Mouse (Mus musculus) spleen, adult 2 months (tissue): ENCODE results near the gene Ifitm6.

Experiments
- CTCF ChIP-seq: fragments of 200-500 bp; IDR thresholded peaks from 2 replicates; pipeline ENCODE4 v1.5.1; 2011; ENCODE audit warnings: mild to moderate bottlenecking, inconsistent platforms; ENCODE audit not compliant: insufficient read depth, insufficient read length, insufficient replicate concordance; ENCODE audit errors: extremely low read depth
- POLR2A ChIP-seq: fragments of 200-500 bp; IDR thresholded peaks from 2 replicates; pipeline ENCODE4 v1.6.1; 2011; ENCODE audit warnings: low read depth, low read length, inconsistent platforms

DNA sequence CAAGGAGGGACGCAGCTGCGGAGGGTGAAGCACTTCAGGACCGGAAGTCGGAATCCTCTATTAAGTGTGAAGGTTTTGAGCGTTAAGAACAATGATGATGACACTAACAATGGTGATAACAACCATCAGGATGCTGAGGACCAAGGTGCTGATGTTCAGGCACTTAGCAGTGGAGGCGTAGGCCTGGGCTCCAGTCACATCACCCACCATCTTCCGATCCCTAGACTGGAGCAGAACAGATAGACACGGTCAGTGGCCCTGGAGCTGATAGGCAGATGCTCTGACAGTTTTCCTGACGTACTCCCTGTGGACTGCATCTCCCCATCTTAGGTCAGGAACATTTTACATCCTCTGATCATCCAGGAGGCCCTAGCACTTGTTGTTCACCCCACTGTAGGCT lies 8.1 kb downstream of the Ifitm6 start:
- TF ChIP-seq CTCF (no peak), POLR2A (no peak)
